Mouse (Mus musculus): ENCODE measurements around the gene Sh3bp4.

GRCm38 (mm10) chr1:89090676-89091075 lies 20.5 kb downstream of the Sh3bp4 start:
- no peak for TF ChIP-seq CTCF (IDR thresholded peaks at IDR 0.05; ENCODE audit: insufficient read depth, low read length)
- no peak for TF ChIP-seq POLR2A (IDR thresholded peaks at IDR 0.05; ENCODE audit: borderline replicate concordance, extremely low read depth, low read depth, low read length)
